Mouse (Mus musculus) small intestine, adult 2 months (tissue): ENCODE measurements around the gene Poc5. TPM values are rescaled to one million over a fixed set of nuclear protein-coding genes. Genes with fewer than 3 reads are reported as not detected.

Experiments used
- H3K27ac ChIP-seq: fragments of 200-500 bp; 2 replicates; pipeline ENCODE4 v1.5.1; 2012; ENCODE audit warnings: low read depth, low read length, control low read depth, inconsistent platforms; ENCODE audit not compliant: insufficient read depth
- H3K27me3 ChIP-seq: fragments of 200-500 bp; 2 replicates; pipeline ENCODE4 v1.6.1; 2012; ENCODE audit warnings: mild to moderate bottlenecking, moderate library complexity, low read length, inconsistent platforms; ENCODE audit not compliant: control insufficient read depth, insufficient read depth
- H3K36me3 ChIP-seq: fragments of 200-500 bp; 2 replicates; pipeline ENCODE4 v1.6.1; 2012; ENCODE audit warnings: mild to moderate bottlenecking, low read length, control low read depth, inconsistent platforms; ENCODE audit not compliant: control insufficient read depth, insufficient read depth
- H3K4me1 ChIP-seq: fragments of 200-500 bp; 2 replicates; pipeline ENCODE4 v1.6.1; 2012; ENCODE audit warnings: low read length, inconsistent platforms, mixed read lengths; ENCODE audit not compliant: control insufficient read depth, insufficient read depth, insufficient read length
- H3K4me3 ChIP-seq: fragments of 200-500 bp; 2 replicates; pipeline ENCODE4 v1.5.1; 2012; ENCODE audit warnings: low read depth, mild to moderate bottlenecking, control low read depth, inconsistent platforms, low read length, moderate library complexity
- CTCF ChIP-seq: fragments of 200-500 bp; IDR thresholded peaks from 2 replicates; pipeline ENCODE4 v1.5.1; 2012; ENCODE audit warnings: low read depth, mild to moderate bottlenecking, control low read depth, inconsistent platforms, low read length, moderate library complexity, mixed read lengths; ENCODE audit not compliant: insufficient replicate concordance, insufficient read length; ENCODE audit errors: extremely low read depth
- POLR2A ChIP-seq: fragments of 200-500 bp; IDR thresholded peaks from 2 replicates; pipeline ENCODE4 v1.6.1; 2012; ENCODE audit warnings: low read depth, mild to moderate bottlenecking, control low read depth, inconsistent platforms, low read length, moderate library complexity
- WGBS: fragments of 180-500 bp; shearing (Covaris S2); methylation state at CpG from one replicate; pipeline ENCODE4 v1.1.7; 2018; 5-methylcytosine and 5-hydroxymethylcytosine counted together
- polyA plus RNA-seq: library from polyadenylated mRNA; depleted of rRNA; stranded (reverse); fragments of >200 nt; gene quantifications from 2 replicates; pipeline ENCODE4 v1.2.3, GENCODE M21; 2012; rRNA removed

Poc5 gene
- polyA plus RNA-seq, 1 experiment = 1.7 TPM

GRCm38 (mm10) chr13:96457566-96457965 is 69.5 kb downstream of the Poc5 start:
- H3K4me1 ChIP-seq = peaks cover 17% of the 10 kb centered on the region; the same call in 1 of the 2 replicates
- H3K27ac ChIP-seq = peak overlapping the region; percentile 26
- 38% methylated on average over 5 of the region's 5 CpGs for WGBS
- no peak overlapping the region for H3K4me3 ChIP-seq
- TF ChIP-seq CTCF (no peak), POLR2A (no peak)
- H3K27me3 ChIP-seq = no peaks in the 10 kb centered on the region
- no peaks in the 10 kb centered on the region for H3K36me3 ChIP-seq

- WGBS = 23% methylated on average over 5 of the region's 5 CpGs
Measured at GRCm38 (mm10) chr13:96458018-96458417, 69.9 kb downstream of the Poc5 start.

GRCm38 (mm10) chr13:96458606-96459005 is 70.5 kb downstream of the Poc5 start:
- H3K36me3 ChIP-seq = no peaks in the 10 kb centered on the region
- peaks cover 15% of the 10 kb centered on the region; the same call in 1 of the 2 replicates for H3K4me1 ChIP-seq
- no peaks in the 10 kb centered on the region for H3K27me3 ChIP-seq
- H3K27ac ChIP-seq = no peak overlapping the region
- no peak overlapping the region for H3K4me3 ChIP-seq
- TF ChIP-seq POLR2A (no peak), CTCF (no peak)
- WGBS = 68% methylated on average over 4 of the region's 4 CpGs

More at GRCm38 (mm10) chr13:96458018-96458417, 69.9 kb downstream of the Poc5 start:
- TF ChIP-seq CTCF (no peak), POLR2A (no peak)
- no peak overlapping the region for H3K27ac ChIP-seq
- no peak overlapping the region for H3K4me3 ChIP-seq
- H3K27me3 ChIP-seq = no peaks in the 10 kb centered on the region
- no peaks in the 10 kb centered on the region for H3K36me3 ChIP-seq
- H3K4me1 ChIP-seq = peaks cover 17% of the 10 kb centered on the region; the same call in 1 of the 2 replicates

DNA sequence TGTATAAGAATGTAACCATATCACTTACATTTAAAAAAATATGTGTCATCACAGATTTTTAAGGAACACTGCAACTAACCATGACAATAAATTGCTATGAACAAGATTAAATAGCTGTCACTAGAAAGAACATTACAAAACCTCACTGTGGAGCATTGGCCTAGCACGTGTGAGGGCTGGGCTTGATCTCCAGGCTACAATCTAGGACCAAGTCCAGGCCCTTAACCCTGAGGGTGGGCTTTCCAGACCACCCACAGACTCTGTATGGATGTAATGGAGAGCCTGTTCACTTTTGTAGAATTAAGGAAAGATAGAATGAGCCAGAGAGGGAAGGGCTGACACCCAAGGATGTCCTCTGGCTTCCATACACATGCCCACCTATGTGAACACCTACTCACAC is 74.5 kb downstream of the Poc5 start:
- H3K27ac ChIP-seq = no peak overlapping the region
- TF ChIP-seq POLR2A (no peak), CTCF (no peak)
- 81% methylated on average over 1 of the region's 1 CpGs for WGBS
- no peaks in the 10 kb centered on the region for H3K36me3 ChIP-seq
- H3K4me1 ChIP-seq = peaks cover 7% of the 10 kb centered on the region; the same call in 1 of the 2 replicates
- no peaks in the 10 kb centered on the region for H3K27me3 ChIP-seq
- no peak overlapping the region for H3K4me3 ChIP-seq

GRCm38 (mm10) chr13:96465315-96465714 is 77.2 kb downstream of the Poc5 start:
- Histone ChIP-seq H3K4me3 (no peak overlapping the region), H3K36me3 (no peaks in the 10 kb centered on the region), H3K4me1 (peaks cover 2% of the 10 kb centered on the region; the same call in 1 of the 2 replicates), H3K27ac (no peak overlapping the region), H3K27me3 (no peaks in the 10 kb centered on the region)
- no peak for TF ChIP-seq POLR2A
- TF ChIP-seq CTCF = no peak
- 79% methylated on average over 5 of the region's 5 CpGs for WGBS

Other genes starting within 250 kb of the Poc5 start
- gene Ankdd1b, start 82.9 kb downstream of the Poc5 start, polyA plus RNA-seq = 2.8 TPM in 1 of 2 replicates, not detected in the other
- gene Gm17622, start 102.4 kb downstream of the Poc5 start, polyA plus RNA-seq = not detected in 2 replicates
- 0.30 and 0.42 TPM in 2 replicates for gene Polk, start 154.3 kb downstream of the Poc5 start, polyA plus RNA-seq
- 8.2 and 12.7 TPM in 2 replicates for gene Col4a3bp, start 154.3 kb downstream of the Poc5 start, polyA plus RNA-seq